Mouse (Mus musculus) heart, postnatal 0 days (tissue): ENCODE measurements at regions not wholly inside any gene's neighbourhood (a gene's known extent, or its start where the extent isn't known, plus 50 kb on each side); places are given as distances from the start of the nearest gene placed in this dataset.

Experiments used
- ATAC-seq: fragments of 200-750 bp; cut with Nextera tagmentation; 2 replicates; pipeline ENCODE4 v1.8.0; 2017; ENCODE audit warnings: low read depth, moderate number of reproducible peaks, moderate library complexity; ENCODE audit not compliant: insufficient read depth
- DNase-seq: peaks from one replicate; pipeline ENCODE4 v3.0.0-alpha.2; 2016; ENCODE audit warnings: low spot score
- H3K27ac ChIP-seq: fragments of 300-500 bp; sonication (generic); 2 replicates; pipeline ENCODE4 v1.5.1; 2014; ENCODE audit warnings: low read depth, mild to moderate bottlenecking
- H3K27me3 ChIP-seq: fragments of 300-500 bp; sonication (generic); 2 replicates; pipeline ENCODE4 v1.6.1; 2014; ENCODE audit warnings: low read length, mixed read lengths; ENCODE audit not compliant: control insufficient read depth, insufficient read depth
- H3K36me3 ChIP-seq: fragments of 300-500 bp; sonication (generic); replicated peaks from 2 replicates; pipeline ENCODE4 v1.6.1; 2014; ENCODE audit warnings: low read length, mixed read lengths; ENCODE audit not compliant: control insufficient read depth, insufficient read depth
- H3K4me1 ChIP-seq: fragments of 300-500 bp; sonication (generic); 2 replicates; pipeline ENCODE4 v1.6.1; 2014; ENCODE audit warnings: antibody characterized with exemption; ENCODE audit not compliant: control insufficient read depth, insufficient read depth
- H3K4me2 ChIP-seq: fragments of 300-500 bp; sonication (generic); 2 replicates; pipeline ENCODE4 v1.6.1; 2014; ENCODE audit warnings: low read depth, mild to moderate bottlenecking, low read length, moderate library complexity
- H3K4me3 ChIP-seq: fragments of 300-500 bp; sonication (generic); 2 replicates; pipeline ENCODE4 v1.5.1; 2014; ENCODE audit warnings: low read depth, low read length
- H3K9ac ChIP-seq: fragments of 300-500 bp; sonication (generic); replicated peaks from 2 replicates; pipeline ENCODE4 v1.6.1; 2014; ENCODE audit warnings: low read depth, low read length, mixed read lengths
- H3K9me3 ChIP-seq: fragments of 300-500 bp; sonication (generic); replicated peaks from 2 replicates; pipeline ENCODE4 v1.6.1; 2016; ENCODE audit warnings: low read length; ENCODE audit not compliant: control insufficient read depth
- CTCF ChIP-seq: IDR thresholded peaks from 2 replicates; pipeline ENCODE4 v1.5.1; 2016; ENCODE audit warnings: antibody characterized with exemption, control low read depth, low read depth
- EP300 ChIP-seq: IDR thresholded peaks from 2 replicates; pipeline ENCODE4 v1.6.1; 2016; ENCODE audit warnings: antibody characterized with exemption, low read depth
- WGBS: fragments of 180-500 bp; shearing (Covaris S2); extraction: QIAGEN DNeasy Blood & Tissue Kit; methylation state at CpG from one replicate; pipeline ENCODE4 v1.1.7; 2014; 5-methylcytosine and 5-hydroxymethylcytosine counted together

DNA sequence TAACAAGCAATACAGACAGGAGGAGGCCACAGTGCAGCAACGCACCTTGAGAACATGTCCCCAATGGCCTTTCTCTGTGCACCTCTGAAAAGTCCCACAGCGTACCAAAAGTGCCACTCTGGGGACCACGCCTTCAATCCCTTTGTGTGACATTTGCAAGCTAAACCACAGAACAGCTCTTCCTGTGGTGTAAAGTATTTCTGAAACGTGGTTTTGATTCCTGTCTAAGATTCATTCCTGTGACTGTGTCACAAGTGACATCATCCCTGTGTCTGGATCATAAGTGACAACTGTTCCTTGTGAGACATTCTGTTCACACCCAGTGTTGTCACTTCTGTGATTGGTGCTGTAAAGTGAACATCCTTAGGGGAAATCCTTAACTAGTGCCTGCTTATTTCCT lies 251.6 kb upstream of the Bmper start:
- no peak for DNase-seq
- ATAC-seq = no peak
- H3K4me1 ChIP-seq = no peaks in the 10 kb centered on the region
- no peak overlapping the region for H3K9ac ChIP-seq
- H3K36me3 ChIP-seq = no peaks in the 10 kb centered on the region
- TF ChIP-seq EP300 (no peak), CTCF (no peak)
- 76% methylated on average over 4 of the region's 4 CpGs for WGBS
- H3K4me3 ChIP-seq = no peak overlapping the region
- no peak overlapping the region for H3K4me2 ChIP-seq
- no peak overlapping the region for H3K27ac ChIP-seq
- H3K9me3 ChIP-seq = no peaks in the 10 kb centered on the region
- H3K27me3 ChIP-seq = no peaks in the 10 kb centered on the region

GRCm38 (mm10) chr9:22976748-22977147 lies 246.1 kb upstream of the Bmper start:
- Histone ChIP-seq H3K4me2 (no peak overlapping the region), H3K27me3 (no peaks in the 10 kb centered on the region), H3K36me3 (no peaks in the 10 kb centered on the region), H3K9ac (no peak overlapping the region), H3K4me1 (no peaks in the 10 kb centered on the region), H3K9me3 (no peaks in the 10 kb centered on the region), H3K27ac (no peak overlapping the region), H3K4me3 (no peak overlapping the region)
- ATAC-seq (no peak), DNase-seq (no peak)
- 45% methylated on average over 9 of the region's 9 CpGs for WGBS
- TF ChIP-seq CTCF (no peak), EP300 (no peak)

DNA sequence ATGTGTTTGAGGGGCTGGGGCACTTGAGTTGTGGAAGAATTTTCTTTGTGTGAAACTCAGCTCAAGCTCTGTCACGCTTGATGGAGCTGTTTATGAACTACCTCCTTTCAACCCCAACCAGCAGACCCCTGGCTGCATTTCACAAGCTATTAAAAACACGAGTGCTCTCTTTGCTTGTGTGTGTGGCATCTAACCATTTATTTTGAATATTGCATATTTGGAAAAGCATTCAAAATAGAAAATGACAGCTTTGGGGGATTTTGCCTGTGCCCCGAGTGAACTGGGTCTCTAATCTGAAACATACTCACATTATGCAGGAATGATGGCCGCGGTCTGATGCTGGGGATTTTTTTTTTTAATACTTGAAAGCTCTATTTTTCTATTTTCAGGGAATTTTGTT lies 243.2 kb upstream of the Bmper start:
- Histone ChIP-seq H3K27ac (no peak overlapping the region), H3K4me1 (no peaks in the 10 kb centered on the region), H3K4me2 (no peak overlapping the region), H3K27me3 (no peaks in the 10 kb centered on the region), H3K4me3 (no peak overlapping the region), H3K9me3 (no peaks in the 10 kb centered on the region), H3K9ac (no peak overlapping the region), H3K36me3 (no peaks in the 10 kb centered on the region)
- WGBS = 82% methylated on average over 5 of the region's 5 CpGs
- TF ChIP-seq EP300 = no peak
- no peak for TF ChIP-seq CTCF
- ATAC-seq (no peak), DNase-seq (no peak)

DNA sequence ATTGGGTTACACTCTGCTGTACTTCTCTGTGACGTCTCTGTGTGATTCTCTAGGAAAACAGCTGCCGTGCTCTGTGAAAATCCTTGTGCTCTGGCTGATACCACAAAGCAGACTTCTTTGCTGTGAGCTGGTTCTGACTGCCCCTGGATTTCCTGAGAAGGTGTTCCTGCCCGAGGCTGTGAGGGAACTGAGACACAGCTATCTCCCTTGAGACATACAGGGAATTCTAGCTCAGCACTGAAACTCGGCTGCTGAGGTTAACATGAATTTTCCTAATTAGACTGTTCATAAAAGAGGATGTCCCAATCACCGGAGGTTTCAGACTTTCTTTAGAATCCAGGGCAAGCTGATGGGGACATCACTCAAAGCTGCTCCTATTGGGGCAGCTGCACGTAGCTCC lies 233.4 kb upstream of the Bmper start:
- Histone ChIP-seq H3K9ac (no peak overlapping the region), H3K4me3 (no peak overlapping the region), H3K36me3 (no peaks in the 10 kb centered on the region), H3K4me2 (no peak overlapping the region), H3K4me1 (no peaks in the 10 kb centered on the region), H3K27me3 (no peaks in the 10 kb centered on the region), H3K27ac (no peak overlapping the region), H3K9me3 (no peaks in the 10 kb centered on the region)
- no peak for DNase-seq
- 72% methylated on average over 6 of the region's 6 CpGs for WGBS
- ATAC-seq = no peak
- TF ChIP-seq EP300 (no peak), CTCF (no peak)

- Histone ChIP-seq H3K4me3 (no peak overlapping the region), H3K4me1 (no peaks in the 10 kb centered on the region), H3K36me3 (no peaks in the 10 kb centered on the region), H3K4me2 (no peak overlapping the region), H3K9ac (no peak overlapping the region), H3K9me3 (no peaks in the 10 kb centered on the region), H3K27me3 (no peaks in the 10 kb centered on the region), H3K27ac (no peak overlapping the region)
- DNase-seq = no peak
- ATAC-seq = no peak
- WGBS = 81% methylated on average over 5 of the region's 5 CpGs
- TF ChIP-seq CTCF (no peak), EP300 (no peak)
Measured at GRCm38 (mm10) chr9:22993531-22993930, 229.3 kb upstream of the Bmper start.

DNA sequence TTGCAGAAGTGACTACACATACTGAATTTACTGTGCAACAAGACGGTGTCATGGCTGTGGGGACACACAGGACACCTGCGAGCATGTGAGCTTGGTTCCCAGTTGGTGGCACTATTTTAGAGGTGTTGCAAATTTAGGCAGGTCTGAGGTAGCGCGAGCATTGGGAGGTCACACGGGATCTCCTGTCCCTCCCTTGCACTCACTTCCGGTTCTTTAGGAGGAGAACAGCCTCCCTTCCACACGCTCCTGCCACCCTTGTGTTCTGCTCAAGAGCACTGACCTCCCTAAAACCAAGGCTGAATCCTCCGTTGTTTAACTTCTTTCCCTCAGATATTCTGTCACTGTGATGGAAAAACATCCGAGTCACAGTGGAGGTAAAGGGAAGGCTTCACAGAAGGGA lies 227.3 kb upstream of the Bmper start:
- Histone ChIP-seq H3K36me3 (no peaks in the 10 kb centered on the region), H3K4me1 (no peaks in the 10 kb centered on the region), H3K9me3 (no peaks in the 10 kb centered on the region), H3K27ac (no peak overlapping the region), H3K9ac (no peak overlapping the region), H3K4me3 (no peak overlapping the region), H3K27me3 (no peaks in the 10 kb centered on the region), H3K4me2 (no peak overlapping the region)
- DNase-seq = no peak
- 66% methylated on average over 9 of the region's 9 CpGs for WGBS
- ATAC-seq = no peak
- TF ChIP-seq EP300 (no peak), CTCF (no peak)
